Mouse (Mus musculus): ENCODE data around the gene Prkci. TPM values are rescaled to one million over a fixed set of nuclear protein-coding genes. Genes with fewer than 3 reads are reported as not detected.
A peak's percentile ranks its signal among the peaks of the same experiment; 100 is the strongest.

Gene Prkci
- polyA plus RNA-seq, 1 experiment from 2014 or later, result 40.3 TPM

- 74% methylated on average over 7 of the region's 7 CpGs for WGBS
- peaks cover 4% of the 10 kb centered on the region; the same call in 1 of the 2 replicates for H3K4me1 ChIP-seq (ENCODE audit: control insufficient read depth, insufficient read depth, low read length)
Observed at GRCm38 (mm10) chr3:30992161-30992560, 3.4 kb upstream of the Prkci start.

DNA sequence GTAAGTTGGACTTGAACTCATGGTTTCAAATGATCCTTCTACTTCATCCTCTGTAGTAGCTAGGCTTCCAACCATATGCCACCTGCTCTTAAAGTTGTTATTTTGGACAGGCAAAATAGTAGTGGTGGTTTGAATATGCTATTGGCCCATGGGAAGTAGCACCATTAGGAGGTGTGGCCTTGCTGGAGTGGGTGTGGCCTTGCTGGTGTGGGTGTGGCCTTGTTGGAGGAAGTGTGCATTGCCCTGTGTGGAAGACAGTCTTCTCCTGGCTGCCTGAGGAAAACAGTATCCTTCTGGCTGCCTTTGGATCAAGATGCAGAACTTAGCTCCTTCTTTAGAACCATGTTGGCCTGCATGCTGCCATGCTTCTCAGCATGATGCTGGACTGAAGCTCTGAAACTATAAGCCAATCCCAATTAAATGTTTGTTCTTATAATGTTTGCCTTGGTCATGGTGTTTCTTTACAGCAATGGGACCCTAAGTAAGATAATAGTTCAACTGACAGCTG, 2.4 kb upstream of the Prkci start:
- no peaks in the 10 kb centered on the region for H3K27me3 ChIP-seq (ENCODE audit: control insufficient read depth, insufficient read depth, low read length)
- no peak for ATAC-seq (ENCODE audit: insufficient read depth, low FRiP score)
- no peak overlapping the region for H3K4me2 ChIP-seq (ENCODE audit: low read depth, low read length)
- H3K27ac ChIP-seq (ENCODE audit: low read length), result no peak overlapping the region
- no peak overlapping the region for H3K4me3 ChIP-seq (replicated peaks; ENCODE audit: low read length)
- peaks cover 9% of the 10 kb centered on the region; the same call in 1 of the 2 replicates for H3K4me1 ChIP-seq (ENCODE audit: control insufficient read depth, insufficient read depth, low read length)
- no peaks in the 10 kb centered on the region for H3K36me3 ChIP-seq (ENCODE audit: control insufficient read depth, insufficient read depth, low read length)
- no peaks in the 10 kb centered on the region for H3K9me3 ChIP-seq (replicated peaks; ENCODE audit: control insufficient read depth, low read length)
- H3K9ac ChIP-seq (ENCODE audit: low read length), result no peak overlapping the region

More at GRCm38 (mm10) chr3:30992161-30992560, 3.4 kb upstream of the Prkci start:
- H3K27ac ChIP-seq (ENCODE audit: low read length), result no peak overlapping the region
- ATAC-seq (ENCODE audit: insufficient read depth, low FRiP score), result no peak
- H3K4me3 ChIP-seq (replicated peaks; ENCODE audit: low read length), result no peak overlapping the region
- no peaks in the 10 kb centered on the region for H3K36me3 ChIP-seq (ENCODE audit: control insufficient read depth, insufficient read depth, low read length)
- H3K9ac ChIP-seq (ENCODE audit: low read length), result no peak overlapping the region
- H3K9me3 ChIP-seq (replicated peaks; ENCODE audit: control insufficient read depth, low read length), result no peaks in the 10 kb centered on the region
- H3K4me2 ChIP-seq (ENCODE audit: low read depth, low read length), result no peak overlapping the region
- no peaks in the 10 kb centered on the region for H3K27me3 ChIP-seq (ENCODE audit: control insufficient read depth, insufficient read depth, low read length)

DNA sequence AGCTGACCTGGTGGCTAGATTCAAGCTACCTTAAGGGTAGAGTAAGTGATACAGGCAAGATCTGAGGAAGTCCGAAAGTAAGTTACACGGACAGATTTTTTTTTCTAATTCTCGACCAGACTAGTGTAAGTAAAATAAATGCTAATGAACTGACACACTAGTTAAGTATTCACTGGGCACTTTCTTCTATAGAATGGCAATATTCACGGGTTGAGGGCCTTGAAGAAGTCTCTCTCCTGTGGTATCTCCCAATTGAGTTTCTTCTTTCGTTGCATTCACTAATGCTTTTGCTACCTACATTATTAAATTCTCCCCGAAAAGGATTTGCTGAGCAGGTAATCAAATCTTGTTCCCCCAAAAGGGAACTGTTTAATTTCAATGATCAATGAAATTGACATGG, 688 bp upstream of the Prkci start:
- H3K9me3 ChIP-seq (replicated peaks; ENCODE audit: control insufficient read depth, low read length), result no peaks in the 10 kb centered on the region
- H3K4me2 ChIP-seq (ENCODE audit: low read depth, low read length), result peak overlapping the region; percentile 57
- H3K27me3 ChIP-seq (ENCODE audit: control insufficient read depth, insufficient read depth, low read length), result no peaks in the 10 kb centered on the region
- H3K4me1 ChIP-seq (ENCODE audit: control insufficient read depth, insufficient read depth, low read length), result peaks cover 22% of the 10 kb centered on the region
- H3K27ac ChIP-seq (ENCODE audit: low read length), result 0 out of 2 replicates have a peak overlapping the region, but pooled peaks have one; percentile 70
- peak overlapping the region; percentile 93 for H3K4me3 ChIP-seq (replicated peaks; ENCODE audit: low read length)
- 18% methylated on average over 6 of the region's 6 CpGs for WGBS
- no peaks in the 10 kb centered on the region for H3K36me3 ChIP-seq (ENCODE audit: control insufficient read depth, insufficient read depth, low read length)
- no peak for ATAC-seq (ENCODE audit: insufficient read depth, low FRiP score)
- peak overlapping the region; percentile 91 for H3K9ac ChIP-seq (ENCODE audit: low read length)

GRCm38 (mm10) chr3:30995899-30996687, 546 bp downstream of the Prkci start:
- Histone ChIP-seq H3K27ac (ENCODE audit: low read length) (peak overlapping the region; percentile 82), H3K9me3 (replicated peaks; ENCODE audit: control insufficient read depth, low read length) (no peaks in the 10 kb centered on the region), H3K4me2 (ENCODE audit: low read depth, low read length) (peak overlapping the region; percentile 77), H3K9ac (ENCODE audit: low read length) (peak overlapping the region; percentile 91), H3K27me3 (ENCODE audit: control insufficient read depth, insufficient read depth, low read length) (no peaks in the 10 kb centered on the region), H3K4me3 (replicated peaks; ENCODE audit: low read length) (peak overlapping the region; percentile 93), H3K36me3 (ENCODE audit: control insufficient read depth, insufficient read depth, low read length) (no peaks in the 10 kb centered on the region), H3K4me1 (ENCODE audit: control insufficient read depth, insufficient read depth, low read length) (peaks cover 28% of the 10 kb centered on the region)
- WGBS, result under 1% methylated on average over 49 of the region's 49 CpGs
- no peak; the same call in none of the 2 replicates for ATAC-seq (ENCODE audit: insufficient read depth, low FRiP score)

DNA sequence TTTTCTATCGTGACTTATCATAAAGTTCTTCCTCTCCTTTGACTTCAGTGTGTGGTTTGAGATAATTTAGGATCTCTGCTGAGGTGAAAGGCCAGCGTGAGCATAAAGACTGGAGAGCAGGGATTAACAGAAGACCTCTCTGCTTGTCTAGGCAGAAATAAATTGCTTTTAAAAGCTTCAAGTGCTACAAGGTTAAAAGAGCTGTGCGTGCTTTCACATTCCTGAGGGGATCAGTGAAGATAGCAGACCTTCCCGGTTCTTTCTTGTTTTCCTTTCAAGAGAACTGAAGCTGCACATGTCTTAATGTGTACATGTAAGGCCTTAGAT, 1.1 kb downstream of the Prkci start:
- Histone ChIP-seq H3K4me1 (ENCODE audit: control insufficient read depth, insufficient read depth, low read length) (peaks cover 28% of the 10 kb centered on the region), H3K27ac (ENCODE audit: low read length) (peak overlapping the region; percentile 82), H3K4me2 (ENCODE audit: low read depth, low read length) (peak overlapping the region; percentile 77), H3K9me3 (replicated peaks; ENCODE audit: control insufficient read depth, low read length) (no peaks in the 10 kb centered on the region), H3K9ac (ENCODE audit: low read length) (peak overlapping the region; percentile 91), H3K27me3 (ENCODE audit: control insufficient read depth, insufficient read depth, low read length) (no peaks in the 10 kb centered on the region), H3K4me3 (replicated peaks; ENCODE audit: low read length) (peak overlapping the region; percentile 93), H3K36me3 (ENCODE audit: control insufficient read depth, insufficient read depth, low read length) (no peaks in the 10 kb centered on the region)
- no peak for ATAC-seq (ENCODE audit: insufficient read depth, low FRiP score)
- 5% methylated on average over 4 of the region's 4 CpGs for WGBS

DNA sequence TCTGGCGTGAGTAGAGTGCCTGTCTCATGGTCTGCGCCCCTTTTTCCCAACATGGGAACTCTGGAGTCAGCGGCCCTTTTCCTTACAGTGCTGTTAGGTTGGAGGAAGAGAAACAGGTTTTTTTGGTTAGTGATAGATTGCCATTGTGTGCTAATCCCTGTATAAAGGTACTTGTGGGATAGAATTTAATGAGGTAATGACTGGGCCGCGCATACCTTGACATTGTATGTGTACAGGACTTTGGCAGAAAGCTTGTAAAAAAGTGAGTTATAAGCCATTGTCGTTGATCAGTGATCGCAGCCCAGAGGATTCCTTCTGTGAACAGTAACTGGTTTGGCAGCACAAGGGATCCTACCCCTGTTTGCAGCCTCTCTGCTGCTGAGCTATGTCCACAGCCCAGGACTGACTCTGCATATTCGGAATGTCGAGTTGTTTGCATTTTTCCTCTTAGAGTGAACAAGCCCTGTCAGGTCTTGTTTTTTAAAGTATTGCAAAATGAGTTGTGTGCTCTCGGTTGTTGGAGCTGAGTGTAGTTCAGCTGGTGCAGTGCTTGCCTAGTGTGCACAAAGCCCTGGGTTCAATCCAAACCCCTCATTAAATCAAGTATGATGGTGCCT, 4.0 kb downstream of the Prkci start:
- Histone ChIP-seq H3K36me3 (ENCODE audit: control insufficient read depth, insufficient read depth, low read length) (no peaks in the 10 kb centered on the region), H3K27me3 (ENCODE audit: control insufficient read depth, insufficient read depth, low read length) (no peaks in the 10 kb centered on the region), H3K4me1 (ENCODE audit: control insufficient read depth, insufficient read depth, low read length) (peaks cover 28% of the 10 kb centered on the region), H3K4me2 (ENCODE audit: low read depth, low read length) (peak overlapping the region; percentile 25), H3K27ac (ENCODE audit: low read length) (peak overlapping the region; percentile 98), H3K4me3 (replicated peaks; ENCODE audit: low read length) (peak overlapping the region; percentile 14), H3K9me3 (replicated peaks; ENCODE audit: control insufficient read depth, low read length) (no peaks in the 10 kb centered on the region), H3K9ac (ENCODE audit: low read length) (peak overlapping the region; percentile 63)
- ATAC-seq (ENCODE audit: insufficient read depth, low FRiP score), result peak; percentile 49
- 31% methylated on average over 10 of the region's 10 CpGs for WGBS

GRCm38 (mm10) chr3:31000018-31000407, 4.5 kb downstream of the Prkci start:
- H3K9ac ChIP-seq (ENCODE audit: low read length), result peak overlapping the region; percentile 63
- peak; percentile 12; the same call in 1 of the 2 replicates for ATAC-seq (ENCODE audit: insufficient read depth, low FRiP score)

DNA sequence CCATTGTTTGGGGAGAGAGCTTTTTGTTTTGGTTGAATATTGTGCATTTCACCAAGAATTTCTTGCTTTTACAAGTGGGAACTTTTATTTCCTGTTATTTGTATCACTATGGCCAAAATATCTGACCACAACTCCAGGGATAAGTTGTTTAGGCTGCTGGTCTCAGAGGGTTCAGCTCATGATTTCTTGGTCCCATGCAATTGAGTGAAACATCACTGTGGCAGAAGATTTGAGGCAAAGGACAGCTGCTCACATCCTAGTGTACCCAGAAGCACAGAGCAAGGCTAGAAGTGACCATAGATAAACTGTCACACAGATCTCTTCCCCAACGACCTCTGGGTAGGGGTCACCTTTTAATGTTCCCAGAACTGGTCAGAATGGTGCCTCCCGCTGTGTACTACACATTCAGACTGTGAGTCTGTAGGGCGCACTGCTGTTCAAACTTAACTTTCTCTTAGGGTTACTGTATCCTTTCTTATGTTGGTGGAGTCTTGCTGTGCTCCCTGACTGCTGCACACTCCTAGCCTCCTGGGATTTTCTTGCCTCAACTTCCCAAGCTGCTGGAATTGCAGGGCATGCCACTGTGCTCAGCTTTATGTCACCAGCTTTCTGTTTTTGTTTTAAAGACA, 5.6 kb downstream of the Prkci start:
- no peaks in the 10 kb centered on the region for H3K36me3 ChIP-seq (ENCODE audit: control insufficient read depth, insufficient read depth, low read length)
- no peak overlapping the region for H3K27ac ChIP-seq (ENCODE audit: low read length)
- WGBS, result 59% methylated on average over 3 of the region's 3 CpGs
- no peaks in the 10 kb centered on the region for H3K27me3 ChIP-seq (ENCODE audit: control insufficient read depth, insufficient read depth, low read length)
- H3K4me3 ChIP-seq (replicated peaks; ENCODE audit: low read length), result no peak overlapping the region
- no peak for ATAC-seq (ENCODE audit: insufficient read depth, low FRiP score)
- H3K4me2 ChIP-seq (ENCODE audit: low read depth, low read length), result no peak overlapping the region
- H3K4me1 ChIP-seq (ENCODE audit: control insufficient read depth, insufficient read depth, low read length), result peaks cover 29% of the 10 kb centered on the region
- H3K9me3 ChIP-seq (replicated peaks; ENCODE audit: control insufficient read depth, low read length), result no peaks in the 10 kb centered on the region
- no peak overlapping the region for H3K9ac ChIP-seq (ENCODE audit: low read length)

More at GRCm38 (mm10) chr3:31000018-31000407, 4.5 kb downstream of the Prkci start:
- Histone ChIP-seq H3K4me3 (replicated peaks; ENCODE audit: low read length) (peak overlapping the region; percentile 14; the same call in 1 of the 2 replicates), H3K4me1 (ENCODE audit: control insufficient read depth, insufficient read depth, low read length) (peaks cover 28% of the 10 kb centered on the region), H3K9me3 (replicated peaks; ENCODE audit: control insufficient read depth, low read length) (no peaks in the 10 kb centered on the region), H3K27ac (ENCODE audit: low read length) (peak overlapping the region; percentile 98), H3K27me3 (ENCODE audit: control insufficient read depth, insufficient read depth, low read length) (no peaks in the 10 kb centered on the region), H3K4me2 (ENCODE audit: low read depth, low read length) (peak overlapping the region; percentile 25; the same call in 1 of the 2 replicates), H3K36me3 (ENCODE audit: control insufficient read depth, insufficient read depth, low read length) (no peaks in the 10 kb centered on the region)
- WGBS, result 25% methylated on average over 4 of the region's 4 CpGs

Measured in stomach, embryonic 16.5 days (tissue).